Mouse (Mus musculus): Measurements from ENCODE around the gene Ralgps1.
A peak's percentile ranks its signal among the peaks of the same experiment; 100 is the strongest.
"Not testable (repeated sequence)": the region's sequence is repeated elsewhere in the genome, so short reads cannot be mapped to it uniquely, and the experiment has no call there.

Gene Ralgps1

DNA sequence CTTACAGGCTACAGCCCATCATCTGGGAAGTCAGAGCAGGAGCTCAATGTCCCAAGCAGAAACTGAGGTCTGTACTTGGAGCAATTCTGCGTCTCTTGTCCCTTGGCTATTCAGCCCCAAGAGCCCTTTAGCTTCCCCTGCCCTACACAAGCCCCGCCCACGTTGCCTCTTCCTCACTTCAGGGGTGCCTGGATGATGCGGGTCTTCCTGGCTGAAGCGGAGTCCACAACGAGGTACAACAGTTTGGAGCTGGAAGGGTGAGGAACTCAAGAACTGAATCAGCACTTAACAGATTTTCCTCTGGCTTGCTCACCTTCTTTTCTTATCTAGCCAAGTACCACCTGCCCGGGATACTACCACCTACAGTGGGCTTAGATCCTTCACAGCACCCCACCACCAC, 239.0 kb downstream of the Ralgps1 start:
- DNase-seq (ENCODE audit: low spot score), result no peak

- peak; percentile 57 for DNase-seq (ENCODE audit: low spot score)
Measured at GRCm38 (mm10) chr2:33131500-33132092, 239.7 kb downstream of the Ralgps1 start, which contains the start of gene Garnl3. Garnl3 (minus strand) TSS chr2:33131654.

GRCm38 (mm10) chr2:33130526-33131483, 240.5 kb downstream of the Ralgps1 start:
- DNase-seq (ENCODE audit: low spot score), result peak; percentile 97

- DNase-seq (ENCODE audit: low spot score), result no peak
Measured at GRCm38 (mm10) chr2:33130141-33130525, 241.2 kb downstream of the Ralgps1 start.

DNA sequence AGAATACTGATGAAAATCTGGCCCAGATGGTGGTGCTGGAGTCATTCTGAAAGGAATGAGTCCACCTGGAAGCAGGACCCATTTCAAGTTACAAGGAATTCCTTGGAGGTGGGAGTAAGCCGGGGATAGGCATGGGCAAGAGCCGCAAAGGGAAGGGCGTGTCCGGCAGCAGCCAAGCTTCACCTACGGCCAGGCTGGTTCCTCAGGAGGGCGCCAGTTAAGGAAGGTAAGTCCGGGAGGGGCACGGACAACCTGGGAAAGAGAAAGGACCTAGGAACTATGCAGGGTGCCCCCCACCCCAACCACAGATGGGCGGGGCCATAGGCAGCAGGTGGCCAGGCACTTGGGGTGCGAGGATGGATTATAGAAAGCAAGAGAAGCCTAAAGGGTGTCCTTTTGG, 241.6 kb downstream of the Ralgps1 start:
- peak; percentile 19 for DNase-seq (ENCODE audit: low spot score)

- DNase-seq (ENCODE audit: low spot score), result no peak
Measured at GRCm38 (mm10) chr2:33129005-33129404, 242.3 kb downstream of the Ralgps1 start.

GRCm38 (mm10) chr2:33127271-33127670, 244.0 kb downstream of the Ralgps1 start:
- no peak for DNase-seq (ENCODE audit: low spot score)

- DNase-seq (ENCODE audit: low spot score), result no peak
Measured at GRCm38 (mm10) chr2:33122856-33123255, 248.4 kb downstream of the Ralgps1 start.

DNA sequence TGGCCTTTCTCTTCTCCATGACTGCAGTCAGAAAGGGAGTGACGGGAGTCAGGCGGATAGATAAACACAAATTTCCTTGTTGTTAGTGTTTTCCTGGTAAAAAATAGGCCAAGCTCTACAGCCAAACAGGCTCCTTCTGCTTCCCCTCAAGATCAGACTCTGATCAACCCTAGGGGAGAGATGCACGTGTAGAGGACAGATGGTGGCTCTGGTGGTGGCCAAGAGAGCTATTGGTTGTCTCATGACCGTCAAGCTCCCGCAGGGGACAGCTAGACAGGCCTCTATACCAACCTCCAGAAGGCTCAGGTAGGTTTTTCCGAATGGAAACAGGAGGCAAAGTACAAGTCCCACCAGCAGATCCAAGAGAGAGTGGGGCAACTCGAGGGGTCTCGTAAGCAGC, 270.8 kb downstream of the Ralgps1 start:
- no peak for DNase-seq (ENCODE audit: low spot score)

- DNase-seq (ENCODE audit: low spot score), result not testable (repeated sequence)
Measured at GRCm38 (mm10) chr2:33097326-33097725, 274.0 kb downstream of the Ralgps1 start.

DNA sequence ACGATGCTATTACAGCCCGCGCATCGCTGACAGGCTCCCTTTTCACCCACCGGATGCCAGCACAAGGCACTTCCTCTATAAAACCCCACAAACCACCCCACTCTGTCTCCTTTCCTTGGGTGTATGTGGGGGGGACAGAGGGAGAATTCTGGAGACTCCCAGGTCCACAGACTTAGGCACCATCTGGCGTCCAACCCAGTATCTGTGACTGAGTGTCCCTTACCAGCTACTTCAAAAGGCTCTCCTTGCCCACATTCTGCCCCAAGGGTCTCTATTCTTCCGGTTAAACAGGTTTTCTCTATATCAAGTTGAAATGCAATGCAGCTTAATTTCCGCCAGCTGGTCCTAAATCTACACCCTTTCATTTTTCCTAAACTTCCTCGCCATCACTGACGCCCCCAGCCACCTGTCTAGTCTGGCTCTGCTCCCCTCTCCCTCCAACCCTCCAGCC, 276.0 kb downstream of the Ralgps1 start:
- DNase-seq (ENCODE audit: low spot score), result no peak

DNA sequence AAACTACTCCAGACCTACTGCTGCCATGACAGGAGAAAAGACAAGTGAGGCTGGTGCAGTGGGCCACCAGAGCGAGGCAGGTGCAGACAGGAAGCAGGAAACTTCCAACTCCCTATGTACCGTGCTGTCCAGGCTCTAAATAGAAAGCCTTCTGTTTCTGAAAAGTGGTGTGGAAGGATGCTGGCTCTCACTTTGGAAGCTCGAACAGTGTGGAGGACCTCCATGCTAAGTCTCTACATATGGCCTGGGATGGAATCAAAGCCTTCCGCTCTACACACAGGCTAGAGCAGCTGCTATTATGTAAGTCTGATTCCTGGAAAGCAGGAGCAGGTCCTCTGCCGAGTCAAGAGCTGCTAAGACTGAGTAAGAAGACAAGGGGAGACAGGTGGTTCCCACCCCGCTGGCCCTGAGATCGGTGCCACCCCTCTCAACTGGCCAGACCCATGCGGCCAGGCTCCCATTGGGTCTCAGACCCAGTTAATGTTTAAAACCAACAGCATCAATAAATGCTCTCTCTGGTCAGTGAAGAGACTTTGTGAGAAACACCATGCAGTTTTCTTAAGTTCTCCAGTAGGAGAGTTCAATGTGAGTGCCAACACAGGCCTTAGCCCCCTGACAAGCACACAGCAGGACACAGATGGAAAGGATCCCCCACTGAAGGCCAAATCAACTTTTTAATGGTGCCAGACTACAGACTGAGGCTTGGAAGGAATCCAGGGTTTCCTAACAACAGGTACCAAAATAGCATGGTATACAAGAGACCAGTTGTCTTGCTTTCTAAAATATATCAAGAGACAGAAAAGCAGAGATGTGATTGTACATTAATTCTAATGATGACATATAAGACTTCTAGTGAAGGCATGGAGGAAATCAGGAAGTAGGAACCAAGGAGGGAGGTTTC, 280.4 kb downstream of the Ralgps1 start:
- DNase-seq (ENCODE audit: low spot score), result no peak

GRCm38 (mm10) chr2:33090033-33090400, 281.3 kb downstream of the Ralgps1 start:
- not testable (repeated sequence) for DNase-seq (ENCODE audit: low spot score)

DNA sequence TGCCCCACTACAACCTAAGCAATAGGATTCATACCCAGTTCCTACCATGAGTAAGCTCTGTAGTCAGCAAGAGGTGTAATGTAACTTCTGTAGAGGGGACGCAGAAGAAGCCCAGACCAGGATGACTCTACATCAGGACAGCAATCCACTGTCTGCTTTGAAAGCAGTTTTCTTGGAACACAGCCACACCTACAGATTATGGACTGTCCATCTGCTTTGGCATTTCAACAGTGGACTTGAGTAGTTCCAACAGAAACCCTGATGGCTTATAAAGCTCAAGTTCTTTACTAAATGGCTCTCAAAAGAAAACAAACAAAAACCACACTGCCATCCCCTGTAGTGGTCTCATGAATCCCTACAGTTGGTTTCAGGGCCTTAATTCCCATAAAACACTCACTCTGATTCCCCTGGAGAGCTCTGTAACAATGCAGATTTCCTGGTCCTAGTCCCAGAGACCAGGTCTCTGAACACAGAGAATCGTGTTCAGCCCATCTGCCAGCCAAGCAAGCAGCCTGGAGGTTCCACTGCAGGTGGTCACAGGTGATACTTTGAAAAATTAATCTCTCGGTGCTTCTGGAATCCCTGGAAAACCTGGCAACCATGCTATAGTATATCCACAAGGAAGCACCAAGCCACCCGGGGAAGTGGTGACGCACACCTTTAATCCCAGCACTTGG, 281.8 kb downstream of the Ralgps1 start:
- no peak for DNase-seq (ENCODE audit: low spot score)

- DNase-seq (ENCODE audit: low spot score), result no peak
Measured at GRCm38 (mm10) chr2:33086671-33087363, 284.5 kb downstream of the Ralgps1 start.

- no peak for DNase-seq (ENCODE audit: low spot score)
Measured at GRCm38 (mm10) chr2:33086016-33086596, 285.2 kb downstream of the Ralgps1 start.

- DNase-seq (ENCODE audit: low spot score), result no peak
Measured at GRCm38 (mm10) chr2:33084221-33084620, 287.1 kb downstream of the Ralgps1 start.
